Comparison of ENCODE assay signal across 8 mouse cellular contexts in genomic region chr15:27997917-27998316, GRCm38 (mm10). TPM values are rescaled to one million over a fixed set of nuclear protein-coding genes. Genes with fewer than 3 reads are reported as not detected.
DNase-seq lines count a peak whose midpoint lies in the region; ATAC-seq and TF ChIP-seq lines count a peak whose summit lies in the region.
"Had no signal": no experiment of that assay in that cellular context is flagged by ENCODE, and none has a peak within 500 bp of the region (broad histone marks: within the 10 kb centered on the region; RNA-seq: fewer than 3 reads in every experiment).

No protein-coding gene starts in this region.

- no peak for DNase-seq in heart, postnatal 0 days (ENCODE audit: low spot score)
- DNase-seq in heart, postnatal 10 days, result no peak
- DNase-seq in NIH3T3 (ENCODE audit: low read depth), result peak; percentile 35
- peak; percentile 68 for DNase-seq in cerebellum, adult 9-11 months
- no peak for DNase-seq in frontal cortex, postnatal 14 days (ENCODE audit: low spot score in 2 of 2)
- DNase-seq: spleen, adult 18-20 months had no signal

- no peak overlapping the region for H3K9ac ChIP-seq in heart, postnatal 0 days (replicated peaks; ENCODE audit: low read depth, low read length)
- H3K9ac ChIP-seq in midbrain, embryonic 12.5 days (replicated peaks), result 0 out of 2 replicates have a peak overlapping the region, but pooled peaks have one; percentile 17

- WGBS in heart, postnatal 0 days, result 22% methylated on average over 8 of the region's 8 CpGs
- 11% methylated on average over 8 of the region's 8 CpGs for WGBS in midbrain, embryonic 12.5 days

- no peak for ATAC-seq in heart, postnatal 0 days (ENCODE audit: insufficient read depth, low read depth)
- ATAC-seq in midbrain, embryonic 12.5 days (ENCODE audit: low FRiP score, low read depth), result 0 out of 2 replicates have a peak, but pooled peaks have one; percentile 4
- ATAC-seq in megakaryocyte, adult 5-6 weeks (ENCODE audit: poor library complexity, severe bottlenecking), result no peak

- H3K9me3 ChIP-seq in heart, postnatal 0 days (replicated peaks; ENCODE audit: control insufficient read depth, low read length), result no peaks in the 10 kb centered on the region
- no peaks in the 10 kb centered on the region for H3K9me3 ChIP-seq in midbrain, embryonic 12.5 days

- H3K4me3 ChIP-seq in heart, postnatal 0 days (ENCODE audit: low read depth, low read length), result no peak overlapping the region
- no peak overlapping the region for H3K4me3 ChIP-seq in midbrain, embryonic 12.5 days

- H3K27me3 ChIP-seq in heart, postnatal 0 days (ENCODE audit: control insufficient read depth, insufficient read depth, low read length), result no peaks in the 10 kb centered on the region
- peaks cover 27% of the 10 kb centered on the region for H3K27me3 ChIP-seq in midbrain, embryonic 12.5 days

- intact Hi-C loops in heart, postnatal 10 days (cut with DNase I), result no loop called here

- H3K36me3 ChIP-seq in heart, postnatal 0 days (replicated peaks; ENCODE audit: control insufficient read depth, insufficient read depth, low read length), result no peaks in the 10 kb centered on the region
- no peaks in the 10 kb centered on the region for H3K36me3 ChIP-seq in midbrain, embryonic 12.5 days

- peaks cover 76% of the 10 kb centered on the region for H3K4me1 ChIP-seq in heart, postnatal 0 days (ENCODE audit: control insufficient read depth, insufficient read depth)
- peaks cover 81% of the 10 kb centered on the region for H3K4me1 ChIP-seq in midbrain, embryonic 12.5 days

- no peak for TF ChIP-seq EP300 in heart, postnatal 0 days (IDR thresholded peaks at IDR 0.05; ENCODE audit: low read depth)

- peak overlapping the region; percentile 24; the same call in 1 of the 2 replicates for H3K4me2 ChIP-seq in heart, postnatal 0 days (ENCODE audit: low read depth, low read length)
- H3K4me2 ChIP-seq in midbrain, embryonic 12.5 days (replicated peaks), result no peak overlapping the region

- peak; percentile 26; the same call in 1 of the 2 replicates for TF ChIP-seq CTCF in heart, postnatal 0 days (IDR thresholded peaks at IDR 0.05; ENCODE audit: low read depth)

- H3K27ac ChIP-seq in heart, postnatal 0 days (ENCODE audit: low read depth), result peak overlapping the region; percentile 85
- no peak overlapping the region for H3K27ac ChIP-seq in midbrain, embryonic 12.5 days (replicated peaks)

RNA-seq across cellular contexts. Expression of gene Trio, which starts 27.7 kb away (rescaled TPM):
- 74.8 and 77.2 TPM in 2 replicates for total RNA-seq in heart, postnatal 0 days (2014; rRNA removed; ENCODE audit: low replicate concordance)
- polyA plus RNA-seq in heart, postnatal 0 days (2015; fragmentation: Nextera tagmentation; extraction: Ambion mirVana), result 10.1 and 11.0 TPM in 2 replicates
- total RNA-seq in heart, postnatal 10 days (2021), result 10 to 100 TPM; 73.8 to 88.9 TPM
- 38.3 and 38.7 TPM in 2 replicates for polyA plus RNA-seq in midbrain, embryonic 12.5 days (2016; fragmentation: Nextera tagmentation; extraction: Ambion mirVana)
- 46.1 and 50.8 TPM in 2 replicates for total RNA-seq in megakaryocyte, adult 5-6 weeks (2015)
- 33.9 and 37.3 TPM in 2 replicates for total RNA-seq in megakaryocyte, adult 5-6 weeks (2017)

Comparison
In these comparisons a context has a peak if more than half of its experiments do, and no peak if none do; other contexts are left out.
1. DNase-seq: peak in NIH3T3 (single experiment) and cerebellum, adult 9-11 months (single experiment); none in heart, postnatal 0 days (single experiment), heart, postnatal 10 days (0 of 2) and frontal cortex, postnatal 14 days (0 of 2).